Mouse (Mus musculus): Measurements from ENCODE around the gene Mef2c.
A peak's percentile ranks its signal among the peaks of the same experiment; 100 is the strongest.

Mef2c gene

GRCm38 (mm10) chr13:83712778-83713380, 209.0 kb downstream of the Mef2c start:
- DNase-seq, result no peak

GRCm38 (mm10) chr13:83713661-83714291, 209.9 kb downstream of the Mef2c start:
- DNase-seq, result no peak

GRCm38 (mm10) chr13:83714466-83715307, 210.9 kb downstream of the Mef2c start:
- DNase-seq, result peak; percentile 68

GRCm38 (mm10) chr13:83715308-83715785, 211.5 kb downstream of the Mef2c start:
- DNase-seq, result no peak

GRCm38 (mm10) chr13:83715971-83716615, 212.3 kb downstream of the Mef2c start:
- DNase-seq, result no peak
